Mouse (Mus musculus) urinary bladder, postnatal 10 days (tissue): ENCODE measurements around the gene Map3k7cl.

Experiments
- DNase-seq: peaks from one replicate; pipeline ENCODE4 v3.0.0; 2022; ENCODE audit warnings: low spot score

Gene Map3k7cl

DNA sequence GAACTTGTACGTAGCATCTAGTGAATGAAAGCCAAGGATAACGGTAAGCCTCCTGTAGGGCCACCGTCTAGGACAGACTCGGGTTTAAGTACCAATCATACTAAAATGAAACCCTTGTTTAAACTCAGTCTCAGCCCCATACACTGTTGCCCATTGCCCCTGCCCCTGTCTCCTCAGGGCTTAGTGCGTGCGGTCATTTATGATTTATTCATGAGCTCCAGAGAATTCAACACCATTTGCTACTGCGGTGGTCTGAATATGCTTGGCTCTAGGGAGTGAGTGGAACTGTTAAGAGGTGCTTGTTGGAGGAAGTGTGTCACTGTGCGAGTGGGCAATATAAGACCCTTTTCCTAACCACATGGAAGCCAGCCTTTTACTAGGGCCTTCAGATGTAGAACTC is 34.7 kb downstream of the Map3k7cl start:
- DNase-seq = no peak

DNA sequence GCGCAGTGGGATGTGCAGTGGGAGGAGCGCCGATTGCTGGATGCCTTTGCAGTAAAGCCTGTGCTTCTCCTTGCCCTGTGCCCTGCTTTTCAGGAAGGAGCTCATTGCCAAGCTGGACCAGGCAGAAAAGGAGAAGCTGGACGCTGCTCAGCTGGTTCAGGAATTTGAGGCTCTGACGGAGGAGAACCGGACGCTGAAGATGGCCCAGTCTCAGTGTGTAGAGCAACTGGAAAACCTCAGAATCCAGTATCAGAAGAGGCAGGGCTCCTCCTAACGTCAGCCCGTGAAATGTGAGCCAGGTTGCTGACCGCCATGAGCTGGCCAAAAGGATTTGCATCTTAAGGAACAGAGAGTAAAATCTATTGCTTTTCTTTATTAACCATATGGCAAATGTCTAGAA is 41.0 kb downstream of the Map3k7cl start:
- DNase-seq = no peak

DNA sequence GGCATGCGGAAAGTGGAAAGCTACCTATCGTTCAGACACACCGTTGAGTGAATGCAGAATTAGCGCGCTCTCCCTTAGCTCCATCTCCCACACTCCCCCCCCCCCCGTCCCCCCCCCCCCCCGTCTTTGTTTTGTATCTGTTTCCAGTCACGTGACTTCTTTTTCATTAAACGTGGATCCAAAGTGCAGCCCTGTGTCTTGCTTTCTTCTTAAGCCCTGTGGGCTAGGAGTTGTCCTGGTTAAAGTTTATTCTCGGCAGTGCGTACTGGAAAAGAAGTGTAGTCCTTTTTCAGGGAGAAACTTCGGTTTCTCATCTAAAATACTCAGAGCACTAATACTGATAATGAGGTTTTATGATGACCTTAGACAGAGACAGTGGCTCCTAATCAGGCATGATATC is 42.0 kb downstream of the Map3k7cl start:
- DNase-seq = no peak

DNA sequence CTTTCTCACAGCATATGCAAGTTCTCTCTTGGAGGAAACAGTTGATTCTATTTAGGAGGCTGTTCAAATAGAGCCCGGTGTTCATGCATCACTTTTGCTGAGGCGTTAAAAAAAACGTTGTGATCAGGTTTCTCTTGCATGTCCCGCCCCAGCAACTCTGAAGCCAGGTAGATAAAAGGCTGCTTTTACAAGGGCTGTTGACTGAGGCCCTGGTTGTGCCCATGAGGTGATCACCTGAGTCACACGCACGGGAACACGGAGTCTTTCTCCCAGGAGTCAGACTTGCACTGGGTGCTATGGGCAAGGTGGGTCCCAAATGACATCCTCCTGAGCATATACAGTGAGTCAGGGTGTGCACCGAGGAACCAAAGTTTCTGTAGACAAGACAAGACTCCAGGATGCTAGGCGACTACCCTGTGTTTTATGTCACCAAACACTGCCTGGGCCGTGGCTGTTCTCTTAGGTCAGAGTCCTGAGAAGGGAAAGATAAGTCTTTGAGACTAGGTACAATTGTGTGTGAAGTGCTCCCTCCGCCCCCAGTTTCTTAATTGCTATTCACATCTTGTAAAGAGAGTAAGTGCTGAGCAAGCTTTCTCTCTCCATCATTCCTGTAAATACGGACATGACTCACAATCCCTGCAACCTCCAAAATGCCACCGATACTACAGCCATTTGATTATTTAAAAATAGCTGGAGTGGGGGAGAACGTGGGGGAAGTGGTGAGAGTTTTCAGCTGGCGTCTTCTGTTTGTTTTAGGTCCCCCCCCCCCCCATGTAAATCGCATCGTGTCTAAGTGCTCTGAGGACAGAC is 49.8 kb downstream of the Map3k7cl start:
- no peak for DNase-seq

DNA sequence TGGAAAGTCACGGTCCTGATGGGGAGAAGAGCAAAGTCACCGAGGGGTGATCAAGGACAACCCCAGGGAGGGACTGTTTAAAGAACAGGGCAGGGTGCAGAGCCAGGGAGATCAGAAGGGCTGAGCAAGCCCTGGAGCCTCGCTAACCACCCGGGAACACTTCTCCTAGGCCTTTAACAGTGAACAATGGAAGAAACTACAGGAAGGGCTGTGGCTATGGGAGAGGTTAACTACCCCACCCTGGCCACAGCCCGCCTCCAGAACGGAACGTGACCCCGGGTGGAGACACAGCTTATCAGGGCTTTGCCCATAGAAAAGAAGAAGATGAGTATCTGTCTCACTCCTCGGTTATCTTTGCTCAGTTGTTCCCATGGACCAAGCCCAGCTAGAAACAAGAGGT is 50.9 kb downstream of the Map3k7cl start:
- DNase-seq = no peak

DNA sequence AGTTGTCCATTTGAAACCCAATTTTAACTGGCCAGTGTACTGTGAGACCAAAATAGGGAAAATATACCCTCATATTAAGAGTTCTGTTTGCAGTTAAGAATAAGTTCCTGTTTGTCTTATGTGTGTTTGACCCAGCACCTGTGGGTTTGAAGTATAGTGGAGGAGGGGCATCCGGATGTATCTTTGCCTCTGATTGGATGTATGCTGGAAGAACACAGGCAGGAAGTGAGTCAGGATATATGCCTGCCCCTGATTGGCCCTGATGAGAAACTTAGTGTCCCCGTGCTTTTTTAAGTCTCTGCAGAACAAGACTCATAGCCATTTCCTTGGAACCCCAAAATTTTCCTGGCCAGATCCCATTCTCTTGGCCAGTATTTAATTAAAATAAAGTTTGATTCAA is 51.8 kb downstream of the Map3k7cl start:
- no peak for DNase-seq

DNA sequence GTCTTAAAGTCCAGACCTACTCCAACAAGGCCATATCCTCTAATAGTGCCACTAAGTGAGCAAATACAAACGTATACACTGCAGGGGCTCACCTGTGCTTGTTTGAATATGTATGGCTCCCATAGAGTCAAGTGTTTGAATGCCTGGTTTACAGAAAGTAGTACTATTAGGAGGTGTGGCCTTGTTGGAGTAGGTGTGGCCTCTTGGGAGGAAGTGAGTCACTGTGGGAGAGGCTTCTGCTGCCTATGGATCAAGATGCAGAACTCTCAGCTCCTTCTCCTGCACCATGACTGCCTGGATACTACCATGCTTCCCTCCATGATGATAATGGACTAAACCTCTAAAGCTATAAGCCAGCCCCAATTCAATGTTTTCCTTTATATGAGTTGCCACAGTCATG is 54.3 kb downstream of the Map3k7cl start:
- no peak for DNase-seq

DNA sequence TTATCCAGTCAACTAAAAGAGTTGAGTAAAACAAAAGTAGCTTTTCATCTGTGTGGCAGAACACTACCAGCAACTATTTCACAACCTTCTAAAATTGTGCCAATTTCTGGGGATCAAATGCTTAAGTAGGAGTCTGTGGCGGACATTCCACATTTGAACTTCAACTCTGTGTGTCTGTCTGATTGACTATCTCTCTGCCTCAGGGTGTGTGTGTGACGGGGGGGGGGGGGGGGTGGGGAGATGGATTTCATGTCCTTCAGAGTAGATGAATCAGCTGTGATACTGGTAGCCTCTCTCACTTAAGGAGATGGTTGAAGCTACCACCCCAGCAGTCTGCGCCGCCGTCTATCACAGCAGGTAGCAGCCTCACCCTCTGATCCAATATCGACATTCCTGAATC is 54.8 kb downstream of the Map3k7cl start:
- DNase-seq = no peak

DNA sequence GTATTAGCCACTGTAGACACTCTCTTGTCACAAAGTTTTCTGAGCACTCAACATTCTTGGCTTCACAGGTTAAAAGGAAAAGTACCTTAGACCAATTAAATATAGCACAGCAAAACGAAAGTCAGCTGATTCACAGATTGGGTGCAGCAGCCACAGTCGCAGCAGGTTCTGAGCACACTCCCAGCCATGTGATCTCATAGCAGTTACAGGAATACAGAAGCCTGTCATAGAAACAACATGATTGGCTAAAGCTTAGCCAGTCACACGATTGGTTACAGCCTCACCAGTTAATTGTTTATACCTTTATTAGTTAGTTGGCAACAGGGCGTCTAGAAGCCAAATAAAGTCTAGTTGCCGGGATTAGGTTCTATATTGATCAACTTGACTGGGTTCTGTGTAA is 57.0 kb downstream of the Map3k7cl start:
- DNase-seq = no peak

DNA sequence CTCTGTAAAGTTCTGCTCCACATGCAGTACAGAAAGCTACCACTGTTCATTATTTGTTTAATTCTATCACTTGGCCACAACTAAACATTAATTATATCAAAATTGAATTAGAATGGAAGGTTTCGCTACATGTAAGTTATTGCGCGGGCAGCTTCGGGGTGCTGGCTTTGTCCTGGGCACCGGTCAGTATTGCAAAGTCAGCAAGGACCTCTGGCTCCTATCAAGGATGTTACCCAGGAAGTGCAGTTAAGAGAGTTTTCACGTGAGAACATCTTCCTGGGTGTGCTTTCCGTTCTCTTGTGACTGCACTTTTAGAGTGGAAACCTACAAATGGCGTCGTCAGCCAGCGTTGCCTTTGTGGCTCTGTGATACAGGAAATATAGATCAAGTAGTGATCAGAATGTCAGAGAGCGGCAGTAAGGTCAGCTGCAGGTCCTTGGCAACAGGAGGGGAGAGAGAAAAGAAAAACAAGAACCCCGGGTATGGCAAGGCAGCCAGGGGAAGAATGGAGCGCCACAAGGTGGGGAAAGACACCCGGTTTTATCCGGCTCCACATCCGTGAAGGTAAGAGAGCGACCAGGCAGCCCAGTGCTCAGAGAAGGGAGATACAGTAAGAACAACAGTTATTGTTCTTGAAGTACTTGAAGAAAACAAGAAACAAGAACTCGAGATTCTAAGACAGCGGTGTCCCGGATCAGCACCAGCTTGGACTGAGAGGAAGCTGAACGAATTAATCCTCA is 57.6 kb downstream of the Map3k7cl start:
- DNase-seq = no peak

DNA sequence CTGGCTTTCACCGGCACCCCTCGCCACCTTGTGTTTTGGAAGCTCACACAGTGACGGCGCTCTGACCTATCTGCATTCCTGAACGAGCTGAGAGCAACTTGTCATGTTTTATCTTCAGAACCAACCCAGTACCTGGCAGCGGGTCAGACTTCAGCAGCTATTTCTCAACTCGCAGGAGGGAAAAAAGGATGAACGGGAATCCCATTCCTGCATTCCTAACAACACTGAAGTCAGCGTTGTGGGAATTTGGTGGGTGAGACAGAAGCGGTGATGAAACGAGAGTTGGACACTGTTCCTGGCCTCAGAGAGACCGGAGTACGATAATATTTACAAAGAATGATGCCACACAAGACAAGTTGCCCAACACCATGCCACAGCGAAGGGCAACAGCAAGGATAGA is 58.3 kb downstream of the Map3k7cl start:
- DNase-seq = no peak

DNA sequence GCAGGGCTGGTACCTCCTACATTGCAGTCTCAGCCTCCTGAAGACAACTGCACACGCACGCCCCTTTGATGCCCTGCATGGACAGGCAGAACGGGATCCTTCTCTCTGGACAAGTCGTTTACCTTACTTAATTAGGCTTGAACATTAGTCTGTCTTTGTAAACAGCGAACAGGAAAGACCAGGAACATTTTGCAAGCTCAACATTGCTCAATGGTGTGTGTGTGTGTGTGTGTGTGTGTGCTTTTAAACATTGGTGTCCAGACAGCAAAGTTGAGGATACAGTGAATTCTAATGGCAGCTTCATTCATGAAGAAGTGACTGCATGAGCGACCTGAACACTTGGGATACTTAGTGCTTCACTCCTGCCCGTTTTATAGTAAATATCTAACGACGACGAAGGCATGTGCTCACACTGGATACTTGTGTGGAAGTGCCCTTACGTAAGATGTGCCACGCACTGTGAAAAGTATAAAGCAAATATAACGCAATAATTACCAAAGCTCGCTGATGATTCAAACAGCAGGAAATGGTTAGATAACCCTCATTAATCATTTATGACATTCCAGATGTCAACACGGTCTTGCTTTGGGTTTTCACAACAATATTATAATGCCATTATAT is 59.2 kb downstream of the Map3k7cl start:
- DNase-seq = no peak

DNA sequence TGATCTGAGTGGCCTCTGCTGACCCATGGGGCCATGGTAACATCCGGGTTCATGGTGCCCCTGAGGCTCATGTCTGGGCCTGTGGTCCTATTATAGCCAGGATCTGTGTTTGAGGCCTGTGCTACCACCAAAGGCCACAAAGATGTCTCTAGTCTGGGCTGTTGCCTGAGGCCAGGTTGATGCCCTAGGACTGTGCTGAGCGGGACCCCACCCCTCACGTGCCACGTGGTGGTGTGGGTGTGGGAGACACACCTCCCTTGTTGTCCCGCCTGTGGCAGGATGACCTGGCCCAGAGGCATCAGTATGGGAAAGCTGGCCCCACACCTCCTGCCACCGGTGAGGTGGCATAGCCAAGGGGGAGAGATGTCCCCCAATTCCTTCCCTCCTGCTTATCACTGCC is 64.2 kb downstream of the Map3k7cl start:
- no peak for DNase-seq

DNA sequence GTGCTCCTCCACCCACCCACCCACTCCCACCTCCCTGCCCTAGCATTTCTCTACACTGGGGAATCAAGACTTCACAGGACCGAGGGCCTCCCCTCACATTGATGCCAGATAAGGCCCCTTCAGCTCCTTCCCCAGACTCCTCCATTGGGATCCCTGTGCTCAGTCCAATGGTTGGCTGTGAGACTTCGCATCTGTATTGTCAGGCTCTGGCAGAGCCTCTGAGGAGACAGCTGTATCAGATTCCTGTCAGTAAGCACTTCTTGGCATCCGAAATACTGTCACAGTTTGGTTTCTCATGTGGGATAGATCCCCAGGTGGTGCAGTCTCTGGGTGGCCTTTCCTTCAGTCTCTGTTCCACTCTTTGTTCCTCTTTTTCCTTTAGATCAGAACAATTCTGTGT is 68.1 kb downstream of the Map3k7cl start:
- no peak for DNase-seq

DNA sequence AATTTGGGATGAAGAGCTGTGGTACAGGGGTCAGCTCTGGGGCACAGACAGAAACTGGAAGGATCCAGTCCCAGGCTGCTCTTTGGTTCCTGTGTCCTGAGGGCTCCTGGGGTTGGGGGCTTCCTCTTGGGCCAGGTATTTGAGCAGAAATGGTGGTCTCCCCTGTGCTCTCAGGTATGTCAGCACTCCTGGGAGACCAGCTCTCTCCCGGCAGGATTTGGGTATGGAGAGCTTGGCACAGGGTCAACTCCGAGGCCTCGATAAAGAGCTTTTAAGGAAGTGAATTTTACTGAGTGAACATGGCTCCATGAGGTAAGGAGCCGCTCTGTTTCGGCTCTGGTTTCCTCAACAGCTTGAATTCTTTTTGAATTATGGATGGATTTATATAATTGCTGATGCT is 70.8 kb downstream of the Map3k7cl start:
- no peak for DNase-seq

DNA sequence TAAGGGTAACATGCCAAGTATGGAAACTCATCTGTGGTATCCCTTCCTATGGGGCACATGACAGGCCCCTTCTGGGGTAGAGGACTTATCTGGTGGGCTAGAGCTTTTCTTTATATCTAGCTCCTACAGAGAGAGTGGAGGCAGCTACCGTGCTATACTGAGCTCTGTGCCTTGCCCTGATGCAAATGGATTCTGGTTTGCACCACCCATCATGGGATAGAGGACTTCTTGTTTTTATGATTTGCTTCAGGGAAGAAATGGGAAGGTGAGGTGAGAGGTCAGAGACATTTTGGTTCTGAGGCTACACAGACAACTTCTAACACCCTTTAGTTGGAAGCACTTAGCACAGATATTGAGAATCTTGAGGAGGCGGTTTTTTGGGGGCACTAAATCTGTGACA is 71.8 kb downstream of the Map3k7cl start:
- DNase-seq = no peak

DNA sequence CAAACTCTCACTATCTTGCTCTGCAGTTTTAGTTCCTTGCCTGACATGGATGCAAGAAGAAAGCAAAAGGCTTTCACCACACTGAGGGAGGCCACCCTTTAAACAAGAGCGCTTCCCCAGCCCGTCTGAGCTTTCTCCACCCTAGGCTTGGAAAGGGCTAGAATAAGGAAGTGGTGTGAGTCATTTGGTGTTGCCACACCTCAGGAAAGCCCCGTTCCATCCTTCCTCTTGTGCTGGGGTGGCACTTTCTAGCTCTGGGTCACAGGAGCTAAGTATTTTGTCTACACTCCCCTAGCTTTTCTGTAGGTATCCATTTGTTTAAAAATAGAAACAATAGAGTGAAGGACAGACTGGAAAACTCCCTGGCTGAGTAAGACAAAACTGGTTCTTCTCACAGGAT is 72.2 kb downstream of the Map3k7cl start:
- DNase-seq = no peak

DNA sequence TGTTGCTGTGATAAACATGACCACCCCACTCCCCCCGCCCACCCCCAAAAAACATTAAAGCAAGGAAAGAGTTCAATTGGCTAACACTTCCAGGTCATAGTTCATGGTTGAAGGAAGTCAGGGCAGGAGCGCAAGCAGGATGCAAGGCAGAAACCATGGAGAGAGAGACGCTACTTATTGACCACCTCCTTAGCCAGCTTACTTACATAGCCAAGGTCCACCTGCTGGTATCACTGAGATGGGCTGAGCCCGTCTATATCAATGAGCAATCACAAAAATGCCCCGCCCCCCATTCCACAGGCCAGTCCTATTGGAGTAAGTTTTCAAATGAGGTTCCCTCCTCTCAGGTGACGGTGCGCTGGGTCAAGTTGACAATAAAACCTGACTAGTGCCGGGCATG is 72.7 kb downstream of the Map3k7cl start:
- no peak for DNase-seq

DNA sequence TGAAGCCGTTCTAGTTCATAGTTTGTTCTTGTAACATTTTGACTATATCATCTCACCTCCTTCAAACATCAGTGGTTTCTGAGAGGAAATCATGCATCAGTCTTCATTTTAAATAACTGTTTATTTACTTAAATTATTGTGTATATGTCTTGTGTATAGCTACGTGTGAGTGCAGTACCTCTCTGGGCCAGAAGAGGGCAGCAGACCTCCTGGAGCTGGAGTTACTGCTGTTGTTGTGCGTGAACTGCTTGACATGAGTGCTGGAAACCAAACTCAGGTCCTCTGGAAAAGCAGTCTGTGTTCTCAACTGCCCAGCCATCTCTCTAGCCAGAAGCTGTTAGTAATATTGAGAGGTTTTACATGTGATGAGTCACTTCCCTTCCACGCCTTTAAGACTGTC is 73.6 kb downstream of the Map3k7cl start:
- no peak for DNase-seq

DNA sequence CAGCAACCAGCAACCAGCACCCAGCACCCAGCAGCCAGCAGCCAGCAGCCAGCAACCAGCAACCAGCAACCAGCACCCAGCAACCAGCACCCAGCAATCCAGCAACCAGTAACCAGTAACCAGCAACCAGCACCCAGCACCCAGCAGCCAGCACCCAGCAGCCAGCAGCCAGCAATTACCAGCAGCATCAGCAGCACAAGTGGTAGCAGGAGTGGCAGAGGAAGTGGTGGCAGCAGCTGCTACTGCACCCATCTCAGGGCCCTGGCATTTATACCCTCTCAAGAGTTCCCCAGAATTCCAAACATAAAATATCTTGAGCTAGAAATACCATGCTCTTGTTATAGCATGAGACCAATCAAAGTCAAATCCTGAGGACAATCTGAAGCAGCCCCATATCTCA is 81.6 kb downstream of the Map3k7cl start:
- DNase-seq = no peak

DNA sequence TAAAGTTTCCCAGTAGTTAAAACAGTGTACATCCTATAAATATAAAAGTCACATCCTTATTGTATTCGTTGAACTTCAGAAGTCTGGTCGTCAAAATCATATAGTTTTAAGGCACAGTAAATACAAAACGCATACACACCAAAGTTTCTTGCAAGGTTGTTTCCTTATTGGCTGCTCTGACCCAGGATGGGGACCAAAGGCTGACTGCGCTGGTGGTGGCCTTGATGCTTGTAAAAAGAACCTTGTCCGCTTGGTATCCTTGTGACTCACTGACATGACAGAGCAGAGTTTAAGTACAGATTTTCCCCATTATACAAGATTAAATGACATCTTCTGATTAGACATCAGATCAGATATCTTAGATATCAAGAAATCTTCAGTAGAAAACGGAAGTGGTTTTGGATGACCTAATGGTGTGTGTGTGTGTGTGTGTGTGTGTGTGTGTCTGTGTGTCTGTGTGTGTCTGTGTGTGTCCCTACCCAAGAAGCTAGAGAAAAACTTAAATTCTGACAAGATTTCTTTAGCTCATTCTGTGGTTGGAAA is 82.2 kb downstream of the Map3k7cl start:
- no peak for DNase-seq

DNA sequence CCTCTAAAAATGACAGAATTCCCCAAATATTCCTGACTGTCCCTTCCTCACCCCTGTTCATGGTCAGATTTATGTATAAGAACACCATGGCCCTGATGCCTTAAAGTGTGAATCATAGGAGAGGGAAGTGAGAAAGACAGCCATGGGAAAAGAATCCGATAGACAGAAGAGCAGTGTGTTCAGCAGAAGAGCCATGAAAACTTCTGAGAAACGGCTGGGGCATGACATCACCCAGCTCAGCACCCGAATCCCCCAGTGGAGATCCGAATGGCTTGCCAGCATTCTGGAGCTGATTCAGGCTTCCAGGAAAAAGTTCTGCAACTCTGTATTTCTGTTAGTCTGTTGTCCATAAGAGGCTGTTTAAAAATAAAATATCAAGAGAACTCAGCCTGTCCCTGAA is 82.7 kb downstream of the Map3k7cl start:
- DNase-seq = no peak

DNA sequence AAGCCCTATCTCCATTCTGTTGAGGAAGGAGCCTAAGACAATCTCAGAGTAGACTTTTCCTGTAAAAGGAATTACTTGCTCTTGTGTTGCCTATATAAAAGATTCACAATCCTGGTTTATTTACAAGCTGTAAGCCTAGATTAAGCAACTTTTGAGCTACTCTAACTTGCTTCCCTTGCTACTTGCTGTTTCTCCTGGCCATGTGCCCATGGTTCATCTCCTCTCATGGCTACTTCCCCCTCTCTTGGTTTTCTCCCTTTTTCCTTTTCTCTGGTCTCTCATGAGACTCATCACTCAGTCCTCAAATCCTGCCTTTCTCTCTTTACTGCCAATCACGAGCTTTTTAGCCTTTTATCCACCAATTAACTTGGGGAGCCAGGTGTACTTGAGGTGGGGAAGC is 85.0 kb downstream of the Map3k7cl start:
- no peak for DNase-seq
